ENCODE assay signal across 8 mouse cellular contexts in the genomic region with DNA sequence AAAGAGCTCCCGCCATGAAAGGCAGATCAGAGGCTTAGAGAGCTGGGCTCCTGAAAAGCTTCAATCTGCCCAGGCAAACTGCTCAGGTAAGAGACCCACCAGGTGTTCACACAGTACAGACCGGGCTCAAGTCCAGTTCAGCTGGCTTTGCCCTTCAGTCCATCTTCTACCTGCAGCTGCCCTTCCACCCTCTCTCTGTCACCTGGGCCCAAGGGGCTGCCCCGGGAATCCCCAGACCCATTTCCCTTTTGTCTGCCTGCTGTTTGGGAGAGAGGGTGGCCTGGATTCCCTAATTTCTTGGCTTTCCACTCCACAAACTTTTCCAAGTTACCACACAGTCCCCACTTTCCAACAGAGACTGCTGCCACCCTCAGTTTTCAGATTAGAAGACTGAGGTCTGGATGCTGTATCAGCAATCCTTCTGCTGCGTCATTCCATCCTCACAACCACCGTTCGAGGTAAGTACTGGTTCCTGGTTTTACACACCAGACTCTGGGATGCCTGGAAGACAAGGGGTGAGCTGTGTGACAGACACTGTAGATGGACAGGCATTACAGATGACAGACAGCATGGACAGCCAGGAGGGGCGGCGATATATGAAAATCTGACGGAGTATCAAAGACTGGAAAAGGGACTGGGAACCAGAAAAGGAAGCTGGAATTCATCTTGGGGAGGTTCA. TPM values are rescaled to one million over a fixed set of nuclear protein-coding genes. Genes with fewer than 3 reads are reported as not detected.
DNase-seq lines count a peak whose midpoint lies in the region; ATAC-seq and TF ChIP-seq lines count a peak whose summit lies in the region.

A gene (plus strand): TSS at position 202 of the 679 bp plus-strand sequence.

- H3K9ac ChIP-seq in kidney, embryonic 15.5 days, result peak within 1 kb of the TSS; percentile 64
- H3K9ac ChIP-seq in midbrain, embryonic 16.5 days (ENCODE audit: low read depth, low read length), result peak within 1 kb of the TSS; percentile 86

- H3K4me1 ChIP-seq in embryonic fibroblast, embryonic 13.5 days (ENCODE audit: control insufficient read depth, insufficient read depth, low read length), result peaks cover 6% of the 10 kb centered on the region; the same call in 1 of the 2 replicates
- peaks cover 23% of the 10 kb centered on the region for H3K4me1 ChIP-seq in kidney, embryonic 15.5 days
- H3K4me1 ChIP-seq in midbrain, embryonic 16.5 days (ENCODE audit: control insufficient read depth, insufficient read depth, low read length), result peaks cover 30% of the 10 kb centered on the region

- TF ChIP-seq CTCF in embryonic fibroblast, embryonic 13.5 days (IDR thresholded peaks at IDR 0.05; ENCODE audit: borderline replicate concordance, insufficient read depth, low read length), result no peak

- peak; percentile 74; the same call in 1 of the 2 replicates for TF ChIP-seq POLR2A in embryonic fibroblast, embryonic 13.5 days (IDR thresholded peaks at IDR 0.05; ENCODE audit: low read depth, low read length)

- ATAC-seq in kidney, embryonic 15.5 days (replicated peaks; ENCODE audit: low FRiP score), result no peak
- no peak for ATAC-seq in midbrain, embryonic 16.5 days

- H3K4me2 ChIP-seq in kidney, embryonic 15.5 days, result peak within 1 kb of the TSS; percentile 86
- peak within 1 kb of the TSS; percentile 72 for H3K4me2 ChIP-seq in midbrain, embryonic 16.5 days (ENCODE audit: low read length)

- H3K36me3 ChIP-seq in kidney, embryonic 15.5 days, result 0 out of 2 replicates have a peak, but pooled peaks cover 3% of the 10 kb centered on the region
- no peaks in the 10 kb centered on the region for H3K36me3 ChIP-seq in midbrain, embryonic 16.5 days (ENCODE audit: control insufficient read depth, insufficient read depth, low read length)

- H3K27ac ChIP-seq in embryonic fibroblast, embryonic 13.5 days (ENCODE audit: insufficient read depth, low read length), result peak within 1 kb of the TSS; percentile 99
- peak within 1 kb of the TSS; percentile 100 for H3K27ac ChIP-seq in kidney, embryonic 15.5 days
- H3K27ac ChIP-seq in midbrain, embryonic 16.5 days (ENCODE audit: low read length), result peak within 1 kb of the TSS; percentile 99

- H3K4me3 ChIP-seq in embryonic fibroblast, embryonic 13.5 days (ENCODE audit: insufficient read depth, low read length), result peak within 1 kb of the TSS; percentile 52
- peak within 1 kb of the TSS; percentile 77 for H3K4me3 ChIP-seq in kidney, embryonic 15.5 days (replicated peaks)
- H3K4me3 ChIP-seq in midbrain, embryonic 16.5 days (ENCODE audit: low read depth, low read length), result peak within 1 kb of the TSS; percentile 89

- 17% methylated on average over 9 of the region's 9 CpGs for WGBS in kidney, embryonic 15.5 days
- 14% methylated on average over 9 of the region's 9 CpGs for WGBS in midbrain, embryonic 16.5 days

- no peaks in the 10 kb centered on the region for H3K9me3 ChIP-seq in kidney, embryonic 15.5 days (replicated peaks)
- H3K9me3 ChIP-seq in midbrain, embryonic 16.5 days (replicated peaks; ENCODE audit: control insufficient read depth, low read length, poor library complexity, severe bottlenecking), result no peaks in the 10 kb centered on the region

- no peaks in the 10 kb centered on the region for H3K27me3 ChIP-seq in kidney, embryonic 15.5 days
- no peaks in the 10 kb centered on the region for H3K27me3 ChIP-seq in midbrain, embryonic 16.5 days (ENCODE audit: control insufficient read depth, insufficient read depth, low read depth, low read length)

- DNase-seq in ES-CJ7 (ENCODE audit: low read depth, low spot score), result peak; percentile 27
- peak; percentile 9 to 18 for DNase-seq in adrenal gland, postnatal 36 days
- peak; percentile 41 for DNase-seq in heart, adult 8-10 months (ENCODE audit: low spot score)
- peak; percentile 58 for DNase-seq in liver
- peak; percentile 40 for DNase-seq in yolk sac, embryonic 10.5 days (ENCODE audit: low spot score)

RNA-seq across cellular contexts. Expression of the gene that starts here (rescaled TPM):
- 100 to 1,000 TPM in 1 of 2 experiments, 10 to 100 TPM in 1; 93.3 to 119 TPM for total RNA-seq in adrenal gland, postnatal 36 days (2021)
- 46.4 and 53.5 TPM in 2 replicates for polyA plus RNA-seq in embryonic fibroblast, embryonic 13.5 days (2011; ENCODE audit: insufficient read length, low read depth, missing spikeins)
- total RNA-seq in heart, adult 8-10 months (2022), result 10 to 100 TPM; 81.3 to 88.8 (median 82.6) TPM
- 37.5 and 37.9 TPM in 2 replicates for polyA plus RNA-seq in kidney, embryonic 15.5 days (2015; fragmentation: Nextera tagmentation; extraction: Ambion mirVana)
- 20.3 and 22.6 TPM in 2 replicates for polyA plus RNA-seq in midbrain, embryonic 16.5 days (2015; fragmentation: Nextera tagmentation; extraction: Ambion mirVana)
